Mouse (Mus musculus) kidney, adult 2 months (tissue): Measurements from ENCODE around the gene Nectin4.

Experiments used
- CTCF ChIP-seq: fragments of 200-500 bp; conservative IDR thresholded peaks from 2 replicates; pipeline ENCODE4 v1.5.1; 2011; ENCODE audit warnings: low read depth, mild to moderate bottlenecking, control low read depth, low read length, moderate library complexity, mixed read lengths; ENCODE audit not compliant: insufficient read depth, insufficient read length
- POLR2A ChIP-seq: fragments of 200-500 bp; IDR thresholded peaks from one replicate; pipeline ENCODE4 v1.6.1; 2011; ENCODE audit warnings: low read depth, low read length, control low read depth

DNA sequence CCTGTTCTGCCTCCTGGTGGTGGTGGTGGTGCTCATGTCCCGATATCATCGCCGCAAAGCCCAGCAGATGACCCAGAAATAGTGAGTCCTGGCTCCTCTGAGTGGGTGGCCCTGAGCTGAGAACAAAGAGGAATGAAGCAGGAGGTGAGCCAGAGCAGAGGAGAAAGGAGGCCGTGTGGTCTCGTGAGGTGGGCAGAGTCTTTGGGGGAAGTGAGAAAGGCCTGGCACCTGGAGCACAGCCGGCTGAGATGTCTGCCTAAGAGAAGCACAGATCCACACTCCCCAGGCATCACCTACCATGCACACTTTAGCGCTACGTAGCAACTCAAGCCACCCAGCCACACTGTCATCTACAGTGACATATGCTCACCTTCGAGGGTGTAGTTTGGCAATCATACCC lies 15.3 kb downstream of the Nectin4 start:
- TF ChIP-seq CTCF: 0 out of 2 replicates have a peak, but pooled peaks have one; percentile 11
- no peak for TF ChIP-seq POLR2A
